Mouse (Mus musculus) heart, embryonic 10.5 days (tissue): ENCODE measurements around the gene Rcbtb2. TPM values are rescaled to one million over a fixed set of nuclear protein-coding genes. Genes with fewer than 3 reads are reported as not detected.

ENCODE experiments used
- DNase-seq: peaks from one replicate; pipeline ENCODE4 v3.0.0-alpha.2; 2017; ENCODE audit warnings: low spot score
- H3K27ac ChIP-seq: fragments of 300-500 bp; sonication (generic); 2 replicates; pipeline ENCODE4 v1.5.1; 2016; ENCODE audit warnings: mild to moderate bottlenecking
- H3K27me3 ChIP-seq: fragments of 300-500 bp; sonication (generic); 2 replicates; pipeline ENCODE4 v1.6.1; 2016; ENCODE audit warnings: mild to moderate bottlenecking; ENCODE audit not compliant: poor library complexity, insufficient read depth, severe bottlenecking
- H3K36me3 ChIP-seq: fragments of 300-500 bp; sonication (generic); 2 replicates; pipeline ENCODE4 v1.6.1; 2016; ENCODE audit warnings: mild to moderate bottlenecking, moderate library complexity
- H3K4me1 ChIP-seq: fragments of 300-500 bp; sonication (generic); 2 replicates; pipeline ENCODE4 v1.6.1; 2016; ENCODE audit warnings: mild to moderate bottlenecking
- H3K4me3 ChIP-seq: fragments of 300-500 bp; sonication (generic); 2 replicates; pipeline ENCODE4 v1.5.1; 2016; ENCODE audit warnings: mild to moderate bottlenecking, moderate library complexity
- H3K9me3 ChIP-seq: fragments of 300-500 bp; sonication (generic); 2 replicates; pipeline ENCODE4 v1.6.1; 2016; ENCODE audit warnings: mild to moderate bottlenecking, moderate library complexity
- WGBS: fragments of 180-500 bp; shearing (Covaris S2); methylation state at CpG from one replicate; pipeline ENCODE4 v1.1.7; 2016; 5-methylcytosine and 5-hydroxymethylcytosine counted together
- polyA plus RNA-seq: library from polyadenylated mRNA; unstranded; fragments of >200 nt; fragmentation: Nextera tagmentation; extraction: Ambion mirVana; gene quantifications from 2 replicates; pipeline ENCODE4 v1.2.1, GENCODE M21; 2016

Gene Rcbtb2
- polyA plus RNA-seq, 1 experiment from 2014 or later: 99.9 TPM

- 82% methylated on average over 12 of the region's 12 CpGs for WGBS
- Histone ChIP-seq H3K4me1 (no peaks in the 10 kb centered on the region; the same call in 1 of the 2 replicates), H3K27ac (no peak overlapping the region), H3K36me3 (peaks cover 90% of the 10 kb centered on the region), H3K27me3 (no peaks in the 10 kb centered on the region), H3K9me3 (no peaks in the 10 kb centered on the region), H3K4me3 (no peak overlapping the region)
- DNase-seq: peak; percentile 47
These were observed 49.6 kb downstream of the Rcbtb2 start for GRCm38 (mm10) chr14:73172196-73173011.

- no peaks in the 10 kb centered on the region for H3K9me3 ChIP-seq
- H3K36me3 ChIP-seq: peaks cover 91% of the 10 kb centered on the region
- H3K4me3 ChIP-seq: no peak overlapping the region
- 89% methylated on average over 11 of the region's 11 CpGs for WGBS
- peak; percentile 71 for DNase-seq
- no peaks in the 10 kb centered on the region for H3K27me3 ChIP-seq
- H3K27ac ChIP-seq: no peak overlapping the region
- no peaks in the 10 kb centered on the region; the same call in 1 of the 2 replicates for H3K4me1 ChIP-seq
These were observed 50.8 kb downstream of the Rcbtb2 start for GRCm38 (mm10) chr14:73173662-73174061.

GRCm38 (mm10) chr14:73174091-73174995 is 51.5 kb downstream of the Rcbtb2 start:
- Histone ChIP-seq H3K27me3 (no peaks in the 10 kb centered on the region), H3K9me3 (no peaks in the 10 kb centered on the region), H3K36me3 (peaks cover 95% of the 10 kb centered on the region), H3K4me1 (no peaks in the 10 kb centered on the region; the same call in 1 of the 2 replicates), H3K27ac (no peak overlapping the region), H3K4me3 (no peak overlapping the region)
- DNase-seq: peak; percentile 9
- WGBS: 77% methylated on average over 7 of the region's 7 CpGs

GRCm38 (mm10) chr14:73175031-73175430 is 52.2 kb downstream of the Rcbtb2 start:
- Histone ChIP-seq H3K9me3 (no peaks in the 10 kb centered on the region), H3K27ac (no peak overlapping the region), H3K36me3 (peaks cover 92% of the 10 kb centered on the region), H3K4me3 (no peak overlapping the region), H3K27me3 (no peaks in the 10 kb centered on the region), H3K4me1 (no peaks in the 10 kb centered on the region; the same call in 1 of the 2 replicates)
- WGBS: 95% methylated on average over 1 of the region's 1 CpGs
- peak; percentile 66 for DNase-seq

- H3K27ac ChIP-seq: no peak overlapping the region
- no peaks in the 10 kb centered on the region for H3K9me3 ChIP-seq
- no peaks in the 10 kb centered on the region for H3K27me3 ChIP-seq
- H3K36me3 ChIP-seq: peaks cover 92% of the 10 kb centered on the region
- no peak overlapping the region for H3K4me3 ChIP-seq
- DNase-seq: peak; percentile 61
- WGBS: 78% methylated on average over 6 of the region's 6 CpGs
- H3K4me1 ChIP-seq: no peaks in the 10 kb centered on the region; the same call in 1 of the 2 replicates
These were observed 53.0 kb downstream of the Rcbtb2 start for GRCm38 (mm10) chr14:73175814-73176213.

- Histone ChIP-seq H3K9me3 (no peaks in the 10 kb centered on the region), H3K36me3 (peaks cover 90% of the 10 kb centered on the region), H3K4me1 (no peaks in the 10 kb centered on the region; the same call in 1 of the 2 replicates), H3K27ac (no peak overlapping the region), H3K27me3 (no peaks in the 10 kb centered on the region), H3K4me3 (no peak overlapping the region)
- 74% methylated on average over 5 of the region's 5 CpGs for WGBS
- DNase-seq: peak; percentile 45
These were observed 53.4 kb downstream of the Rcbtb2 start for GRCm38 (mm10) chr14:73176266-73176665.

- Histone ChIP-seq H3K36me3 (peaks cover 90% of the 10 kb centered on the region), H3K4me3 (no peak overlapping the region), H3K4me1 (no peaks in the 10 kb centered on the region; the same call in 1 of the 2 replicates), H3K27ac (no peak overlapping the region), H3K9me3 (no peaks in the 10 kb centered on the region), H3K27me3 (no peaks in the 10 kb centered on the region)
- no peak for DNase-seq
- 87% methylated on average over 11 of the region's 11 CpGs for WGBS
These were observed 55.1 kb downstream of the Rcbtb2 start for GRCm38 (mm10) chr14:73177961-73178360.

GRCm38 (mm10) chr14:73179221-73179681 is 56.4 kb downstream of the Rcbtb2 start:
- Histone ChIP-seq H3K27ac (no peak overlapping the region), H3K27me3 (no peaks in the 10 kb centered on the region), H3K9me3 (no peaks in the 10 kb centered on the region), H3K4me3 (no peak overlapping the region), H3K4me1 (no peaks in the 10 kb centered on the region; the same call in 1 of the 2 replicates), H3K36me3 (peaks cover 89% of the 10 kb centered on the region)
- DNase-seq: peak; percentile 66
- 62% methylated on average over 4 of the region's 4 CpGs for WGBS

- H3K27me3 ChIP-seq: no peaks in the 10 kb centered on the region
- no peak overlapping the region for H3K27ac ChIP-seq
- H3K9me3 ChIP-seq: no peaks in the 10 kb centered on the region; the same call in 1 of the 2 replicates
- no peak overlapping the region for H3K4me3 ChIP-seq
- H3K36me3 ChIP-seq: peaks cover 85% of the 10 kb centered on the region
- no peaks in the 10 kb centered on the region for H3K4me1 ChIP-seq
- DNase-seq: peak; percentile 50
- WGBS: 86% methylated on average over 3 of the region's 3 CpGs
These were observed 57.8 kb downstream of the Rcbtb2 start for GRCm38 (mm10) chr14:73180671-73181070.

GRCm38 (mm10) chr14:73181144-73181543 is 58.3 kb downstream of the Rcbtb2 start:
- DNase-seq: peak; percentile 25
- no peak overlapping the region for H3K4me3 ChIP-seq
- H3K27ac ChIP-seq: no peak overlapping the region
- H3K9me3 ChIP-seq: no peaks in the 10 kb centered on the region; the same call in 1 of the 2 replicates
- H3K4me1 ChIP-seq: no peaks in the 10 kb centered on the region
- no peaks in the 10 kb centered on the region for H3K27me3 ChIP-seq
- WGBS: 56% methylated on average over 2 of the region's 2 CpGs
- peaks cover 81% of the 10 kb centered on the region for H3K36me3 ChIP-seq

GRCm38 (mm10) chr14:73186875-73187274 is 64.0 kb downstream of the Rcbtb2 start:
- Histone ChIP-seq H3K27ac (no peak overlapping the region), H3K4me1 (no peaks in the 10 kb centered on the region), H3K27me3 (no peaks in the 10 kb centered on the region), H3K36me3 (peaks cover 39% of the 10 kb centered on the region), H3K9me3 (no peaks in the 10 kb centered on the region; the same call in 1 of the 2 replicates), H3K4me3 (no peak overlapping the region)
- 90% methylated on average over 7 of the region's 7 CpGs for WGBS
- DNase-seq: no peak

GRCm38 (mm10) chr14:73199058-73199457 is 76.2 kb downstream of the Rcbtb2 start:
- no peaks in the 10 kb centered on the region for H3K9me3 ChIP-seq
- no peak for DNase-seq
- WGBS: 58% methylated on average over 5 of the region's 5 CpGs
- H3K27ac ChIP-seq: no peak overlapping the region
- no peaks in the 10 kb centered on the region for H3K27me3 ChIP-seq
- peaks cover 6% of the 10 kb centered on the region; the same call in 1 of the 2 replicates for H3K4me1 ChIP-seq
- H3K36me3 ChIP-seq: peaks cover 10% of the 10 kb centered on the region; the same call in 1 of the 2 replicates
- H3K4me3 ChIP-seq: no peak overlapping the region
